Mouse (Mus musculus): ENCODE data around the gene Cnih3.

DNA sequence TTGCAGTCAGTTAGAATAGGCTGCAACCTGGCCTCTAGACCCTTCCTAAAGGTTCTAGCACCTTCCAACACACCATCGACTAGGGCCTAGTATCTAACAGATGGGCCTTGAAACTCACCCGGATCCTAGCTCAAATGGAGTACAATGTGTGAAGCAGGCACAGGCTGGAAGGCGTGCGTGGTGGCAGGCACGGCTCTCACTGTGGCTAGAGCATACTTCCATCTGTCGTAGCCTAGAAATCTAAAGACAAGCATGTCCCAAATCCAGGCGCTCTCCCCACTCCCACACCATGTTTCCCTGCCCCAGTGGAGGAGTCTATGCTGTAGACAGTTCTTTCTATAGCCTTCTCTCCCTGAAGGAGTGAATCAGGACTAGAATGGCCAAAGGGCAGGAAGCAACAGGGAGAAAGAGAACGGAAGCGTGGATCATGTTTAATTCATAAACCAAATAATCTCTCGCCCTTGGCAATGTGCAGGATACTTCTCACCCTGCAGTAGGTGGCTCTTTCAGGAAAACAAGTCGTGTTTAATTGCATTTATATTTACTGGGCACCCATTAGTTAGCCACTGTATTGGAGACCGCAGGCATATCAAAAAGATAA is 29.1 kb downstream of the Cnih3 start:
- TF ChIP-seq CTCF (IDR thresholded peaks at IDR 0.05; ENCODE audit: low read depth, low read length) = no peak
- TF ChIP-seq GATA1 (IDR thresholded peaks at IDR 0.05; ENCODE audit: borderline replicate concordance, low read length) = no peak
- TF ChIP-seq POLR2AphosphoS5 (IDR thresholded peaks at IDR 0.05; ENCODE audit: insufficient replicate concordance, low read depth, low read length) = no peak
- TF ChIP-seq TAL1 (conservative IDR thresholded peaks at IDR 0.05; ENCODE audit: low read depth, low read length) = no peak

Measured in G1E (cell line).